Mouse (Mus musculus): Measurements from ENCODE around the gene Nup155.

Gene Nup155

DNA sequence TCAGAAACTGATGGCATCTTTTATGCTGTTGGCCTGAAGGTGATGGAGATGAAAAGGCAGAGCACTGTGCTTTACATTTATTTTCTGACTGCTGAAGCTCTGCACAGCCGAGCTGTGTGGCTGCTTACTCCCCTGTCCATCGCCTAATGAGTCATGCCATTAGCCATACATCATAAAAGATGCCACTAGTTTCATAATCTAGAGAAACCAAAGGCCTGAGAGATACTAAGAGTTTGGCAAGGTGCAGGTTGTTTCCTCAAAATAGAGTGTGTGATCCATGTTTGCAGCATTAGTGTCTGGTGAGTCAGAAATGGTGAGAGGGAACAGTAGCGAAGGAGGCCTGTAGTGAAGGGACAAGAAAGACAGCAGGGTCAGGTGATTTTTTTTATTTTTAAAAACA lies 80.5 kb downstream of the Nup155 start:
- DNase-seq (ENCODE audit: extremely low read depth, insufficient read length, low spot score): peak; percentile 61

DNA sequence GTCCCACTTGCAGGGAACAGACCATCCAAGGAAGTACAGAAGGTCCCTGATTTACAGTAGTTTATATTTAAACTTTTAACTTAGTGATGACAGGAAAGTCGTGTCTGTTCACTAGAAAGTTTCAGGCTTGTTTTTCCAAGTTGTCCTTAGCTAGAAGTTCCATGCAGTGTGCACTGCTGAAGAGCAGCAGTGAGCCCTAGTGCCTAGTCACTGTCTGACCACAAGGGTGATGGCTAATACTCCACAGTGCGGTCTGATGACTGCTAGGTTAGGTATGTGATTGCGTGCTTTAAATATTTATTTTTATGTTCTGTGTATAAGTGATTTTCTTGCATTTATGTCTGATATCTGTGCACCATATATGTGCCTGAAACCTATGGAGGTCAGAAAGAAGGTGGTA lies 81.4 kb downstream of the Nup155 start:
- DNase-seq (ENCODE audit: extremely low read depth, insufficient read length, low spot score): peak; percentile 58

- no peak for DNase-seq (ENCODE audit: extremely low read depth, insufficient read length, low spot score)
Observed at GRCm38 (mm10) chr15:8200317-8200716, 91.2 kb downstream of the Nup155 start.

- DNase-seq (ENCODE audit: extremely low read depth, insufficient read length, low spot score): no peak
Observed at GRCm38 (mm10) chr15:8208362-8208761, 99.3 kb downstream of the Nup155 start.
